Mouse (Mus musculus): ENCODE data around the gene Ttll5. TPM values are rescaled to one million over a fixed set of nuclear protein-coding genes. Genes with fewer than 3 reads are reported as not detected.

Gene Ttll5
- polyA plus RNA-seq, 1 experiment from 2014 or later, result 11.3 TPM

DNA sequence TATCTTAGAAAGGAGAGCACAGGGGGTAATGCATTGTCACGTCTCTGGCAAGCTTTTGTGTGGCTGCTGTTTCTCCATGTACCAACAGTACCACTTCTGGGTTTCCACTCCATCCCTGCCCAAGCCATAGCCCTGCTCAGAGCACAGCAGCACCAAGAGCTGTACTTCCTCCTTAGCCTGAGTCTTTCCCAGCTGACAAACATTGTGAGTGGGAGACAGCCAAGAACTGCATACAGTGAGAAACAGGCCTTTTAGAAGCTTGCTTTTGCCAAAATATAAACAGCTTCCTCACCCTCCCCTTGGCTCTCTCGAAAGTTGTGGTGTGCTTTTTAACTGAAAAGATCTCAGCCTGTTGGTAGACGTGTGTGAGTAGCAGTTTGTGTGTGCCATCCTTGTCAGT, 182.9 kb downstream of the Ttll5 start:
- no peak overlapping the region for H3K9ac ChIP-seq (replicated peaks; ENCODE audit: low read length)

DNA sequence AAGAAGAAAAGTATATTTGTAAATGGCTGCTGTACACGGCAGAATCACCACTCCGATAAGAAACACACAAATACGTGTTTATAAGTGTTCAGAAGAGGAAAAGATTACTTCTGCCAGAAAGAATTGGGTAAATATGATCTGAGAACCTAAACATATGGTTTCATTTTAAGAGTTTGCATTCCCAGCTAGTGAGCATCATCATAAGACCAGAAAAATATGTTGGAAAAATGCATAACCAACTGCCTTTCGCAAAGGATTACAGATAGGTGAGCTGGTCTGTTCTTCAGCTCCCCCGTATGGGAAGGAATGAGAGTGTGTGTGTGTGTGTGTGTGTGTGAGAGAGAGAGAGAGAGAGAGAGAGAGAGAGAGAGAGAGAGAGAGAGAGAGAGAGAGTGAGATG, 186.2 kb downstream of the Ttll5 start:
- no peak for ATAC-seq (ENCODE audit: low FRiP score, low TSS enrichment)
- no peaks in the 10 kb centered on the region for H3K36me3 ChIP-seq (ENCODE audit: insufficient read depth, low read length)
- H3K9ac ChIP-seq (replicated peaks; ENCODE audit: low read length), result no peak overlapping the region
- no peaks in the 10 kb centered on the region for H3K9me3 ChIP-seq (ENCODE audit: low read length)
- no peaks in the 10 kb centered on the region for H3K27me3 ChIP-seq (ENCODE audit: insufficient read depth, low read length)
- no peak overlapping the region for H3K4me3 ChIP-seq (ENCODE audit: low read length)
- H3K4me2 ChIP-seq (replicated peaks; ENCODE audit: low read depth, low read length), result no peak overlapping the region
- 86% methylated on average over 5 of the region's 5 CpGs for WGBS
- H3K27ac ChIP-seq (ENCODE audit: low read length), result no peak overlapping the region
- no peaks in the 10 kb centered on the region for H3K4me1 ChIP-seq (ENCODE audit: insufficient read depth, low read length)

More for the DNA sequence above, 182.9 kb downstream of the Ttll5 start:
- H3K27ac ChIP-seq (ENCODE audit: low read length), result no peak overlapping the region
- no peaks in the 10 kb centered on the region for H3K9me3 ChIP-seq (ENCODE audit: low read length)
- H3K4me2 ChIP-seq (replicated peaks; ENCODE audit: low read depth, low read length), result no peak overlapping the region
- 62% methylated on average over 3 of the region's 3 CpGs for WGBS
- no peak overlapping the region for H3K4me3 ChIP-seq (ENCODE audit: low read length)
- H3K27me3 ChIP-seq (ENCODE audit: insufficient read depth, low read length), result no peaks in the 10 kb centered on the region
- H3K4me1 ChIP-seq (ENCODE audit: insufficient read depth, low read length), result no peaks in the 10 kb centered on the region
- H3K36me3 ChIP-seq (ENCODE audit: insufficient read depth, low read length), result no peaks in the 10 kb centered on the region
- ATAC-seq (ENCODE audit: low FRiP score, low TSS enrichment), result no peak

DNA sequence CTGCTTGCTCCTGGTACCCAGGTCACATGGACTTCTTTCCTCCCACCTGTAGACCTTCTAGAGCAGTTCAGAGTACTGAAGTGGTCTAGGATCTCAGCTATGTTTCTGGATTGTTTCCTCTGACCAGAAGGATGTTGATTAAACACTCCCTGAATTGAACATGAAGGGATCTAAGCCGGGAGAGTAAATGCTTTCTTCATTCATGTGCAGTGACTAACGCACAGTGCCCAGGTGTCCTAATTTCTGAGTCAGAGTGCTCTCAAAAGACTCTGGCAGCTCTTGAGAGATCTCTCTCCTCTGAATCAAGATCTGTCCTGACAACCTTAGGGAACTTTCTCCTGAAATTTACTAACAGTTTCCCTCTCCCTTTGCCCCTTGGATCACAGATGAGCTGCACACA, 187.7 kb downstream of the Ttll5 start:
- 71% methylated on average over 2 of the region's 2 CpGs for WGBS
- no peaks in the 10 kb centered on the region for H3K9me3 ChIP-seq (ENCODE audit: low read length)
- ATAC-seq (ENCODE audit: low FRiP score, low TSS enrichment), result no peak

DNA sequence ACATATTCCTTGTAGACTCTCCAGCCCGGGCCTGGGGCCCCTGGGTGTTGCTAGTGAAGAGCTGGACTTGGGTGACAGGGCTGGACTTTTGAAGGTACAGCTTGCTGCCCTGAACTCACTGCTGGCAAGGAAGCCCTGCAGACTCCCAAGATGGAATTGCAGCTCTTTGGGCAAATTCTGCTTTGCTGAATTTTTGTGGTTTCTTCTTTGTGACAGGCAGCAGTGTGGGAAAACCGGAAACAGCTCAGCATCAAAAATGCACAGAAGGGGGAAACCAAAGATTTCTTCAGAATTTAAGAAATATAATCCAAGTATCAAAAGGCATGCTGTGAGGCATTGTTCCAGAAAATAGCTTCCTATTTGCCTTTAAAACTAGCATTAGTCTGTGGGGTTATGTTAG, 189.7 kb downstream of the Ttll5 start:
- H3K4me2 ChIP-seq (replicated peaks; ENCODE audit: low read depth, low read length), result no peak overlapping the region
- 79% methylated on average over 2 of the region's 2 CpGs for WGBS
- no peak for ATAC-seq (ENCODE audit: low FRiP score, low TSS enrichment)

More for the DNA sequence above, 187.7 kb downstream of the Ttll5 start:
- no peak overlapping the region for H3K27ac ChIP-seq (ENCODE audit: low read length)
- no peaks in the 10 kb centered on the region for H3K36me3 ChIP-seq (ENCODE audit: insufficient read depth, low read length)
- H3K4me3 ChIP-seq (ENCODE audit: low read length), result no peak overlapping the region
- H3K27me3 ChIP-seq (ENCODE audit: insufficient read depth, low read length), result no peaks in the 10 kb centered on the region
- no peak overlapping the region for H3K4me2 ChIP-seq (replicated peaks; ENCODE audit: low read depth, low read length)
- H3K4me1 ChIP-seq (ENCODE audit: insufficient read depth, low read length), result no peaks in the 10 kb centered on the region
- H3K9ac ChIP-seq (replicated peaks; ENCODE audit: low read length), result no peak overlapping the region

DNA sequence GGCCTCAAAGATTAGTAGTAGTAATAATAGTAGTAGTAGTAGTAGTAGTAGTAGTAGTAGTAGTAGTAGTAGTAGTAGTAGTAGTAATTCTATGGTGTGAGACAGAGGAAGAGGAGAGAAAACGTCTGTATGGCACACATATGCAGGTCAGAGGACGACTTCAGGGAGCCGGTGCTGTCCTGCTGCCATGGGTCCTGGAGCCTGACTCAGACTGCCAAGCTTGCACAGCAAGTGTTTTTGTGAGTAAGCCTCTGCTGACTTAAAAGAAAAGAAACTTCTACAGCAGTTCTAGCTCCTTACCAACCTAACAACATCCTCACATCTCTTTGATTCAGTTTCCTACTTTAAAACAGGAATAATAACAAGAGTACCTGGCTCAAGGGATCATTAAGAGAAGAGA, 190.2 kb downstream of the Ttll5 start:
- WGBS, result 87% methylated on average over 3 of the region's 3 CpGs
- H3K9me3 ChIP-seq (ENCODE audit: low read length), result no peaks in the 10 kb centered on the region
- H3K4me3 ChIP-seq (ENCODE audit: low read length), result no peak overlapping the region
- H3K4me1 ChIP-seq (ENCODE audit: insufficient read depth, low read length), result no peaks in the 10 kb centered on the region
- no peak overlapping the region for H3K4me2 ChIP-seq (replicated peaks; ENCODE audit: low read depth, low read length)
- H3K36me3 ChIP-seq (ENCODE audit: insufficient read depth, low read length), result no peaks in the 10 kb centered on the region
- no peaks in the 10 kb centered on the region for H3K27me3 ChIP-seq (ENCODE audit: insufficient read depth, low read length)
- no peak overlapping the region for H3K9ac ChIP-seq (replicated peaks; ENCODE audit: low read length)
- ATAC-seq (ENCODE audit: low FRiP score, low TSS enrichment), result no peak
- H3K27ac ChIP-seq (ENCODE audit: low read length), result no peak overlapping the region

More for the DNA sequence above, 189.7 kb downstream of the Ttll5 start:
- H3K4me1 ChIP-seq (ENCODE audit: insufficient read depth, low read length), result no peaks in the 10 kb centered on the region
- no peak overlapping the region for H3K9ac ChIP-seq (replicated peaks; ENCODE audit: low read length)
- no peaks in the 10 kb centered on the region for H3K9me3 ChIP-seq (ENCODE audit: low read length)
- H3K4me3 ChIP-seq (ENCODE audit: low read length), result no peak overlapping the region
- no peaks in the 10 kb centered on the region for H3K27me3 ChIP-seq (ENCODE audit: insufficient read depth, low read length)
- H3K36me3 ChIP-seq (ENCODE audit: insufficient read depth, low read length), result no peaks in the 10 kb centered on the region
- H3K27ac ChIP-seq (ENCODE audit: low read length), result no peak overlapping the region

DNA sequence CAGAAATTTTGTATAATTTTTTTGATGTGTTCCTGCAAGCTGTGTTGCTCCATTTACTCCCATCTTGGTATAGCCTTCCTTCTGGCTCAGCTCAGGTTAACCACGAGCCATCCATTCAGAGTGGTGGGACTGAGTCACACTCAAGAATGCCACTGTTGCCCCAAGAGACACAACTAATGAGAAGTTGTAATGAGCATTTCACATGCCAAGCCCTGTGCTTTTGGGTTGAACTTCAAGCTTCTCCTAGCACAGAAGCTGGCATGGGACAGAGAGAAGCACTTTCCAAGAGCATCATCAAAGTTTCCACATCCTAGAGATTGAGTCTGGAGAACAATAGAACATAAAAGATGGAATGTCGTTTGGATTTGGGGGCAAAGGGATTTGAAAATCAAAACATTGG, 190.7 kb downstream of the Ttll5 start:
- no peaks in the 10 kb centered on the region for H3K27me3 ChIP-seq (ENCODE audit: insufficient read depth, low read length)
- no peak overlapping the region for H3K4me2 ChIP-seq (replicated peaks; ENCODE audit: low read depth, low read length)
- H3K9me3 ChIP-seq (ENCODE audit: low read length), result no peaks in the 10 kb centered on the region
- no peaks in the 10 kb centered on the region for H3K36me3 ChIP-seq (ENCODE audit: insufficient read depth, low read length)
- H3K4me1 ChIP-seq (ENCODE audit: insufficient read depth, low read length), result no peaks in the 10 kb centered on the region
- 67% methylated on average over 2 of the region's 2 CpGs for WGBS
- ATAC-seq (ENCODE audit: low FRiP score, low TSS enrichment), result no peak
- no peak overlapping the region for H3K27ac ChIP-seq (ENCODE audit: low read length)
- no peak overlapping the region for H3K9ac ChIP-seq (replicated peaks; ENCODE audit: low read length)
- H3K4me3 ChIP-seq (ENCODE audit: low read length), result no peak overlapping the region

DNA sequence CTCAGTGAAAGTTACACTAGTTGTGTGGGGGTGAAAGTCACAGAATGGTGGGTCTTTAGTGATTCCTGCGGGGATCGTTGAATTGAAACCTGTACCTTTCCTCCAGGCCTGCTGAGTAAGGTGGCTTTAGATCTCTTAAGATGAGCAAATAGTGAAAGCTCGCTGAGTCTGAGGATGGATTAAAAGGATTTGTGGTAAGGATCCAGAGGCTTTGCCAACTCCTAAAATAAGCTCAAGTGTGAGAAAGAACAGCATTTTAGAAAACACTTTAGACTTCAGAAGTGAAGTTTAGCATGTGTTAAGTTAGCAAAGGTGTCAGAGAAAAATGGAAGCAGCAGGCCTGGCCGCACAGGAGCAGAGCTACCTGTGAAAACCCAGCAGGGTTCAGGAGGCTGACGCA, 192.9 kb downstream of the Ttll5 start:
- no peak overlapping the region for H3K27ac ChIP-seq (ENCODE audit: low read length)
- 74% methylated on average over 5 of the region's 5 CpGs for WGBS
- no peaks in the 10 kb centered on the region for H3K27me3 ChIP-seq (ENCODE audit: insufficient read depth, low read length)
- no peaks in the 10 kb centered on the region for H3K9me3 ChIP-seq (ENCODE audit: low read length)
- H3K4me2 ChIP-seq (replicated peaks; ENCODE audit: low read depth, low read length), result no peak overlapping the region
- H3K4me1 ChIP-seq (ENCODE audit: insufficient read depth, low read length), result peaks cover 6% of the 10 kb centered on the region
- H3K9ac ChIP-seq (replicated peaks; ENCODE audit: low read length), result no peak overlapping the region
- no peak overlapping the region for H3K4me3 ChIP-seq (ENCODE audit: low read length)
- no peak for ATAC-seq (ENCODE audit: low FRiP score, low TSS enrichment)
- H3K36me3 ChIP-seq (ENCODE audit: insufficient read depth, low read length), result no peaks in the 10 kb centered on the region

DNA sequence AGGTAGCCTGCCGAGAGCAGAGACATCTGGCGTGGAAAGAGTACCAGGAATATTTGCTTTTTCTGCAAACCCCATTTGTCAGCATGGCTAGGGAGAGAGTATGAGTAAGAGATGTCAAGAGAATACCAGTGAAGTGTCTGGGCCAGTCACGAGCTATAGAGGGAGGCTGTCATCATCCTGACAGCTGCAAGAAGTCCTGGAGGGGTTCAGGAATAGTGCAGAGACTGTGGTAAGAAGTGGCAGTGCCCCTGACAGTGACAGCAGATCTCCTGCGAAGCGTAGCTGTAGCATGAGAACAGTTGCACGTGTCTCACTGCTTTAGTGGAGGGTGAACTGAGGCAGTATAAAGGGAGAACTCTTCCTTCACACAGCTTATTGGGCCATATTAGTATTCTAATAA, 197.1 kb downstream of the Ttll5 start:
- H3K9me3 ChIP-seq (ENCODE audit: low read length), result no peaks in the 10 kb centered on the region
- WGBS, result 72% methylated on average over 6 of the region's 6 CpGs
- H3K27me3 ChIP-seq (ENCODE audit: insufficient read depth, low read length), result no peaks in the 10 kb centered on the region
- peaks cover 18% of the 10 kb centered on the region for H3K4me1 ChIP-seq (ENCODE audit: insufficient read depth, low read length)
- no peak for ATAC-seq (ENCODE audit: low FRiP score, low TSS enrichment)
- no peaks in the 10 kb centered on the region for H3K36me3 ChIP-seq (ENCODE audit: insufficient read depth, low read length)
- H3K27ac ChIP-seq (ENCODE audit: low read length), result no peak overlapping the region
- no peak overlapping the region for H3K4me2 ChIP-seq (replicated peaks; ENCODE audit: low read depth, low read length)
- H3K9ac ChIP-seq (replicated peaks; ENCODE audit: low read length), result no peak overlapping the region
- H3K4me3 ChIP-seq (ENCODE audit: low read length), result no peak overlapping the region

DNA sequence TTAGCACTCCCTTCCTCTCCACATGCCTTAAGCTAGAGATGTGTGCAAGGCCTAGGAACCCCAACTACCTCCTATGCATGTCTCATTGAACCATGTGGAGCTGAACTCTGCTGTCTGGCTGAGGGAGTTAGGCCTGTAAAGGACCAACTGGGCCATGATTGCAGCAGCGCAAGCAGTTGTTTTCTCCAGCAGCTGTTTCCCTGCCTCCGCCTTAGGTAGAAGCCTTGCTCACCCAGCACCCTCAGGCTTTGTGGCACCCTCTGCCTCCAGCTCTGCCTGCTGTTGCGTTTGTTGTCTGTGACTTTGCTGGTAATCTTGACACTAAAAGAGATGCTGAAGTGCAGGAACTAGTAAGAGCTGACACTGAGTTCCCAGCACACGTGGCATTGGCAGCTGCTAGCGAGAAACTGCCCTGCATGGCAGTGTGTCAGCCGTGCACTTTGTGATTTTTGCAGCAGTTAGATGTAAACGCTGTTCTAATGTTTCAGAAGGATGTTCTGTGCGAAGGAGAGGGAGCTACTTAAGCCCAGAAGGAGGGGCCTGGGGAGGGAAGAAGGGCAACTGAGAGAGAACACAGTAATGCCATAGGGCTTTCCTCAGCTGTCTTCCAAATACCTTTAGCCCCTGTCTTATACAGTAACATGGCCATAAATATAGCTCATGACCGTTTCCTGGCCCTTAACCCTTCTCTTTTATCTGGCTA, 198.0 kb downstream of the Ttll5 start:
- H3K4me2 ChIP-seq (replicated peaks; ENCODE audit: low read depth, low read length), result no peak overlapping the region
- H3K36me3 ChIP-seq (ENCODE audit: insufficient read depth, low read length), result no peaks in the 10 kb centered on the region
- 39% methylated on average over 9 of the region's 9 CpGs for WGBS
- no peaks in the 10 kb centered on the region for H3K9me3 ChIP-seq (ENCODE audit: low read length)
- no peak overlapping the region for H3K9ac ChIP-seq (replicated peaks; ENCODE audit: low read length)
- no peak overlapping the region for H3K4me3 ChIP-seq (ENCODE audit: low read length)
- no peaks in the 10 kb centered on the region for H3K27me3 ChIP-seq (ENCODE audit: insufficient read depth, low read length)
- H3K4me1 ChIP-seq (ENCODE audit: insufficient read depth, low read length), result peaks cover 25% of the 10 kb centered on the region
- no peak overlapping the region; the same call in 1 of the 2 replicates for H3K27ac ChIP-seq (ENCODE audit: low read length)
- ATAC-seq (ENCODE audit: low FRiP score, low TSS enrichment), result no peak

DNA sequence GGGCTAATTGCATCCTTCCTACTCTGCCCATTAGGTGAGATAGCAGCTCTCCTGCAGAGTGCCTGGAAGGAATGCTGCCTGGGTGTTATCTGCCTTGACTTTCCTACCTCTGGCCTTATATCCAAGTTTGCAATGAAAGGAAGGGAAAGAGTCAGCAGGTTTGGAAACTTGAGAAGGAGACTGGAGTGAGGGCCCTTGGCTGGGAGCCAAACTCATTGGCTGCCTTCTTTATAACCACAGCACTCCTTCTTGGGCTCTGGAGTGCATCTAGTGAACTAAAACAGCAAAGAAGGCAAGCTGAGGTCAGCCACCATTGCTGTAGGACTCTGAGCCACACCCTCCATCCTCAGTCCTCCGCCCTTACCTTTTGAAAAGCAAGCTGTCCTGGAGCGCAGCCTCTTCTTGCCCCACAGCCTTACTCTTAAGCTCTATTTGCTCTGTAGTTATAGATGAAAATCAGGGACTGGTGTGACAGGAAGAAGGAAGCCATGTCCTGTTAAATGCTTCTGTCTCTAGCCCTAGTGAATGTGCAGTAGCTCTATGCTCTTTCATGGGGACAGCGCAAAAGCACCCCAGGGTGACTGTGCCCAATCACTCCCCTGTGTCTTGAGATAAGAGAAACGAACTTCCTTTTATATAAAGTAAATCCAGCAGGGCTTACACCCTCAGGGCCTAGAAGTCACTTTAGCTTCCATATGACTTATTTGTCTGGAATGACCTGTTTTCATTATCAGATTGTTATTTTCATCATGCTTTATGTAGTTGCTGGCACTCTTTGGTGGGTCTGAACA, 198.8 kb downstream of the Ttll5 start:
- WGBS, result 66% methylated on average over 4 of the region's 4 CpGs
- no peaks in the 10 kb centered on the region for H3K9me3 ChIP-seq (ENCODE audit: low read length)
- no peak overlapping the region for H3K9ac ChIP-seq (replicated peaks; ENCODE audit: low read length)
- H3K27me3 ChIP-seq (ENCODE audit: insufficient read depth, low read length), result no peaks in the 10 kb centered on the region
- no peak overlapping the region for H3K4me3 ChIP-seq (ENCODE audit: low read length)
- peak overlapping the region; percentile 26 for H3K27ac ChIP-seq (ENCODE audit: low read length)
- no peaks in the 10 kb centered on the region for H3K36me3 ChIP-seq (ENCODE audit: insufficient read depth, low read length)
- H3K4me2 ChIP-seq (replicated peaks; ENCODE audit: low read depth, low read length), result no peak overlapping the region
- H3K4me1 ChIP-seq (ENCODE audit: insufficient read depth, low read length), result peaks cover 25% of the 10 kb centered on the region
- peak; percentile 40; the same call in 1 of the 2 replicates for ATAC-seq (ENCODE audit: low FRiP score, low TSS enrichment)

Data from kidney, embryonic 16.5 days (tissue).